Mouse (Mus musculus): ENCODE data around the gene Gm3033. TPM values are rescaled to one million over a fixed set of nuclear protein-coding genes. Genes with fewer than 3 reads are reported as not detected.
"Not testable (repeated sequence)": the region's sequence is repeated elsewhere in the genome, so short reads cannot be mapped to it uniquely, and the experiment has no call there.

Gm3033 gene
- polyA plus RNA-seq (2015; fragmentation: Nextera tagmentation; extraction: Ambion mirVana), result 0.21 TPM in 1 of 2 replicates, not detected in the other

DNA sequence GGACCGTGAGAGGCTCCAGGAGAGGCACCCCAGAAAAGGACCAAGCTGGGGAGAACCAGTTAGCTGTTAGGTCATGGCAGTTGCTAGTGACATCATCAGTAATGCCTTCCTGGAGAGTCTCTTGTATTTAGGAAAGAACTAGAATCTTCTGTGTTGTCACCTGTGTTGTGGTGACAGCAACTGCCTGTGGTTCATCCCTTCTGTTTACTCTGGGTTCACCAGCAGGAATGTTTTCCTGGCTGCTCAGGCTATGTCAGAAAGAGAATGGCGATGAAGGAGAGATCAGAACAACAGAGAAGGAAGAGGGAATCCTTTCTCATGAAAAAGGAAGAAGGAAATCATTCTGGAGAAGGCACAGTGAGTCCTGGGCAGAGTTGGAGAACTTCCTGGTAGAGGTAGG lies at the start of gene Gm3033:
Gm3033 (plus strand) TSS at position 301 of the 400 bp plus-strand sequence.
- no CpG with 5 or more reads among the region's 2 CpGs for WGBS
- not testable (repeated sequence) for H3K9me3 ChIP-seq (replicated peaks; ENCODE audit: control insufficient read depth, low read length); H3K36me3 ChIP-seq (ENCODE audit: control insufficient read depth, insufficient read depth, low read length); H3K9ac ChIP-seq (ENCODE audit: low read length); H3K27ac ChIP-seq (ENCODE audit: low read length); ATAC-seq (ENCODE audit: insufficient read depth, low FRiP score); H3K4me1 ChIP-seq (ENCODE audit: control insufficient read depth, insufficient read depth, low read length); H3K4me3 ChIP-seq (replicated peaks; ENCODE audit: low read length); H3K4me2 ChIP-seq (ENCODE audit: low read depth, low read length); H3K27me3 ChIP-seq (ENCODE audit: control insufficient read depth, insufficient read depth, low read length)

DNA sequence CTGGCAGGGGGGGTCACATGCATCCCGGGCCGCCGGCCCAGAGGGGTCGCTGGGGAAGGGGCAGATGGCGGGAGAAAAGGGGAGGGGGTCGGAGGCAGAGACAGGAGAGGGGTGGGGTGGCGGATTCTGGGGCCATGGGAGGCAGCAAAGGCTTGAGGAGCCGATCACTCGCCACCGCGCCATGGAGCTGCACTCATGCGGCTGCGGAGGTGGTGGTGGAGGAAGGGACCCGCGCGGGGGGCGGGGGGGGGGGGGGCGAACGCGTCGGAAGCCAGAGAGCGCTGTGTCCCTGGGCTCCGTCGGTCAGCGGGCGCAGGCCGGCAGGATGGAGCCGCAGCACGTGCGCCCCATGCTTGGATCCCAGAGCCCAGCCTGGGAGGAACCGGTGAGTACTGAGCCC lies 36.3 kb upstream of the Gm3033 start, which contains the start of gene Gm3002:
Gm3002 (plus strand) TSS at position 301 of the 400 bp plus-strand sequence.
- no CpG with 5 or more reads among the region's 31 CpGs for WGBS

DNA sequence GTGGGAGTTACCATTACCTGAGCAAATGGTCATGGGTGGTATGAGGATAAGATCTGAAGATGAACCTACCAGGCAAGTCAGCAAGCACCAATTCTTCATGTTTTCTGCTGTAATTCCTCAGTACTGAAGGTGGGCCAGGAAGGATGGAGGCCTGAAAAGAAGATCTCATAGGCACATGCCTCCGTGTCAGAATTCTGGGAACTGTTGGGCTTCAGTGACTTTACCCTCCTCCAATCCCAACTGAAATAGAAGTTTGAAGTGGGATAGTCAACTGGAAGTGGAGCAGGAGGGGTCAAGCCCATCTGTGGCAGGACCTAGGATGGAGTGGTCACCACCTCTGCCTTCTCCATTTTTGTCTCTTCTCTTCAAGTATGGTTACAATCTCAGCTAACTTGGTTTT lies 37.8 kb downstream of the Gm3033 start, which contains the start of gene Gm2916:
Gm2916 (plus strand) TSS at position 301 of the 400 bp plus-strand sequence.
- ATAC-seq (ENCODE audit: insufficient read depth, low FRiP score); H3K27me3 ChIP-seq (ENCODE audit: control insufficient read depth, insufficient read depth, low read length); H3K9me3 ChIP-seq (replicated peaks; ENCODE audit: control insufficient read depth, low read length); H3K9ac ChIP-seq (ENCODE audit: low read length); H3K4me2 ChIP-seq (ENCODE audit: low read depth, low read length); H3K36me3 ChIP-seq (ENCODE audit: control insufficient read depth, insufficient read depth, low read length); H3K4me3 ChIP-seq (replicated peaks; ENCODE audit: low read length); H3K4me1 ChIP-seq (ENCODE audit: control insufficient read depth, insufficient read depth, low read length); H3K27ac ChIP-seq (ENCODE audit: low read length): not testable (repeated sequence)
- WGBS, result no CpG with 5 or more reads among the region's 1 CpGs

More for the DNA sequence above, 36.3 kb upstream of the Gm3033 start, which contains the start of gene Gm3002:
- H3K36me3 ChIP-seq (ENCODE audit: control insufficient read depth, insufficient read depth, low read length); H3K9me3 ChIP-seq (replicated peaks; ENCODE audit: control insufficient read depth, low read length); H3K4me3 ChIP-seq (replicated peaks; ENCODE audit: low read length); H3K27me3 ChIP-seq (ENCODE audit: control insufficient read depth, insufficient read depth, low read length); H3K27ac ChIP-seq (ENCODE audit: low read length); H3K9ac ChIP-seq (ENCODE audit: low read length); H3K4me2 ChIP-seq (ENCODE audit: low read depth, low read length); H3K4me1 ChIP-seq (ENCODE audit: control insufficient read depth, insufficient read depth, low read length); ATAC-seq (ENCODE audit: insufficient read depth, low FRiP score): not testable (repeated sequence)

Other genes with a start within 250 kb of the Gm3033 start
- gene Gm3012, start 211.7 kb upstream of the Gm3033 start, polyA plus RNA-seq (2015; fragmentation: Nextera tagmentation; extraction: Ambion mirVana), result not detected in 2 replicates
- 0.74 and 0.89 TPM in 2 replicates for gene Gm3020, start 194.2 kb upstream of the Gm3033 start, polyA plus RNA-seq (2015; fragmentation: Nextera tagmentation; extraction: Ambion mirVana)
- not detected in 2 replicates for gene Gm3043, start 157.5 kb upstream of the Gm3033 start, polyA plus RNA-seq (2015; fragmentation: Nextera tagmentation; extraction: Ambion mirVana)
- gene Gm3002, start 36.2 kb upstream of the Gm3033 start, polyA plus RNA-seq (2015; fragmentation: Nextera tagmentation; extraction: Ambion mirVana), result 0.13 TPM in 1 of 2 replicates, not detected in the other
- not detected in 2 replicates for gene Gm2916, start 37.9 kb downstream of the Gm3033 start, polyA plus RNA-seq (2015; fragmentation: Nextera tagmentation; extraction: Ambion mirVana)
- gene Gm3029, start 85.5 kb downstream of the Gm3033 start, polyA plus RNA-seq (2015; fragmentation: Nextera tagmentation; extraction: Ambion mirVana), result not detected in 2 replicates
- not detected in 2 replicates for gene Gm3095, start 117.3 kb downstream of the Gm3033 start, polyA plus RNA-seq (2015; fragmentation: Nextera tagmentation; extraction: Ambion mirVana)
- gene Gm3099, start 152.1 kb downstream of the Gm3033 start, polyA plus RNA-seq (2015; fragmentation: Nextera tagmentation; extraction: Ambion mirVana), result not detected in 2 replicates
- 0.42 TPM in 1 of 2 replicates, not detected in the other for gene Gm5796, start 177.7 kb downstream of the Gm3033 start, polyA plus RNA-seq (2015; fragmentation: Nextera tagmentation; extraction: Ambion mirVana)
- gene Gm3115, start 237.9 kb downstream of the Gm3033 start, polyA plus RNA-seq (2015; fragmentation: Nextera tagmentation; extraction: Ambion mirVana), result not detected in 2 replicates